Mouse (Mus musculus) bone marrow macrophage, adult 2 months (primary cell): ENCODE measurements around the gene Aip.

Source experiments
- CTCF ChIP-seq: IDR thresholded peaks from 2 replicates; pipeline ENCODE4 v1.5.1; 2012; ENCODE audit warnings: low read depth, mild to moderate bottlenecking, low read length, moderate library complexity
- POLR2A ChIP-seq: IDR thresholded peaks from 2 replicates; pipeline ENCODE4 v1.6.1; 2012; ENCODE audit warnings: mild to moderate bottlenecking, low read depth, low read length, borderline replicate concordance

- no peak for TF ChIP-seq CTCF
- no peak for TF ChIP-seq POLR2A
Measured at GRCm38 (mm10) chr19:4120496-4120895, 5.2 kb downstream of the Aip start.
